Mouse (Mus musculus): ENCODE data around the gene Art3.

GRCm38 (mm10) chr5:92392542-92392941 lies 60.9 kb downstream of the Art3 start:
- TF ChIP-seq CTCF (IDR thresholded peaks at IDR 0.05; ENCODE audit: control insufficient read depth, insufficient read depth, low read length): no peak
- TF ChIP-seq POLR2A (IDR thresholded peaks at IDR 0.05; ENCODE audit: borderline replicate concordance, control insufficient read depth, low read depth, low read length): no peak
